Mouse (Mus musculus) G1E-ER4 (cell line): ENCODE results near the gene Ugt1a8. TPM values are rescaled to one million over a fixed set of nuclear protein-coding genes. Genes with fewer than 3 reads are reported as not detected.

Experiments used
- GATA1 ChIP-seq: IDR thresholded peaks from one replicate; pipeline ENCODE4 v1.8.0; 2012; ENCODE audit warnings: low read length, inconsistent platforms
- polyA plus RNA-seq: library from polyadenylated mRNA; stranded (reverse); fragments of >175 nt; gene quantifications from 2 replicates; pipeline ENCODE4 v1.2.3, GENCODE M21; 2012

Gene Ugt1a8
- polyA plus RNA-seq, 1 experiment, result not detected

GRCm38 (mm10) chr1:88227482-88227881 is 139.9 kb downstream of the Ugt1a8 start:
- no peak for TF ChIP-seq GATA1

GRCm38 (mm10) chr1:88228121-88228520 is 140.5 kb downstream of the Ugt1a8 start:
- TF ChIP-seq GATA1, result no peak

GRCm38 (mm10) chr1:88229566-88229965 is 142.0 kb downstream of the Ugt1a8 start:
- no peak for TF ChIP-seq GATA1

DNA sequence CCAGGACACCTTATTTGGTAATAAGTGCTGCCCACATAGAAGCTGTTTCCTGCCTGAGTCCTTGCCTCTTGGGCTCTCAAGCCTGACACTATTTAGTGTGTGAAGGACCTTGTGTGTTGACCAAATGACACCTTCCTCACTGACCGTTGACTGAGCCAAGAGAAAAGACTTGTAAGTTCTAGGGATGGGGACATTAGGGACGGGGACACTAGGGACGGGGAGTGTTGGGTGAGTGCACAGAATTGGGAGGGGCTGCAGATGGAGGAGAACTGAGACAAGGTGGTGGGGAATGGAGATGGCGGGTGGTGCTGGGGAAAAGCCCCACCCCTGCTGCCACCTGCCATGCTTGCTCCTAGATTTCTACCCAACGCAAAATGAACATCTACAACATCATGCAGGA is 142.4 kb downstream of the Ugt1a8 start:
- no peak for TF ChIP-seq GATA1

GRCm38 (mm10) chr1:88230421-88230820 is 142.8 kb downstream of the Ugt1a8 start:
- no peak for TF ChIP-seq GATA1

DNA sequence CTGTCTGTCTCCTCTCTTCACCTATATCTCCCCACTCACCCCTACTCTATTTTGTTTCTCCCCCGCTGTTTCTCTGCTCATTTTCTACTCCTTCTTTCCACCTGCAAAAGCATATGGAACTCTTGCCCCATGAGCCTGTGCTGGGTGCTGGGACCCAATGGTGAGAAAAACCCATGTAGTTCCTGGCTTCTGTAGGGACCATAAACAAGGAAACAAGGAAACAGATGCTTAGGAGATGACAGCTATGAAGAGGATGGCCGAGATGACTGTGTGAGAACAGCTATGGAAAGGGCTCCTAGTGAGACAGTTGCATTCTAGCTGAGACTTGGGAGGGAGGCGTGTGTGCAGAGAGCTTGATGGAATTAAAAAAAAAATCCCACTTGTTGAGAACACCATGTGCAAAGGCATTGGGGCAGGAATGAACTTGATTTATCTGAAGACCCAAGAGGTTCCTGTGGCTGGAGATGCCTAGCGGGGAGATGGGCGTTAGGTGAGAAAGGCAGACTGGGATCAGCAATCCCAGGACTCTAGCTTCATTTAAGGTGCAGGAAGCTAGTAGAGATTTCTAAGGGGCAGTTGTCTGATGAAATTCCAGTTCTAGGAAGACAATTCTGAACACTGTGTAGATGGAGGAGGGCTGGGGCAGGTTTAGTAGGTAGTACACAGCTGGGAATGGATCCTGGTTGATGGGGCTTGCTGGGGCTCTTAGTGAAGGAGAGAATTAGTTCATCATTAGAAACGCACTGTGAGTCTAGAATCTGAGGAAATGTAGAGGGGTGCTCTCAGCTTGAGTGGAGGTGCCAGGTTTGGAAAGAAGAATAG is 143.6 kb downstream of the Ugt1a8 start:
- no peak for TF ChIP-seq GATA1

DNA sequence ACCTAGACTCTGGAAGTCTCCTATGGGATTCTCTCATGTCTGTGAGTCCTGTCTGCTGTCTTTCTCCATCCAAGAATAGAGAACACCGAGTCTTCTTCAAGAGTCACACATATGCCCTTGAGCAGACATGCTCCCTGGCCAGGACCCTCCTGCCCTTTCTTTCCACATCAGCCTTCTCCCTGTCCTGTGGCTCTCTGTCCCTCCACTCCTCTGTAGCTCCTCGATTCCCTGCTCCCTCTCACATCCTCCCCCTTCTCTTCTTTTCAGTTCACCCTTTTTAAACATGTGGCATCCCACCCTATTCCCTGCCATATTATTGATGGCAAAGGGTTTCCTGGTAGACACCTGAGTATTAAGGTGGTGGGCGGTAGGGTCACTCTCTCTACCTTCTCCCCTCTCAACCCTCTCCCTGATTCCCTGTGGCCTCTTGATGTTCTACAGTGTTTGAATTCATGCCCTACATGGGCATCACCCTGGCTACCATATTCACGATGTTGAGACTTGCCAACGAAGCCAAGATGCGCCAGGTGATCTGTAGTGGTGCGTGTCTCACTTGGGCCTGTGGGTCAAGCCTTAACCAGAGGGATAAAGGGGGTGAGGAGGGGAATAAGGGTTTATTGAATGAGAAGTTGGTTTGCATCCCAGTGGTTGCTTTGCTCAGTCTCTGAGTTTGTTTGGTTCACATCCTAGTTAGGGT is 144.3 kb downstream of the Ugt1a8 start:
- no peak for TF ChIP-seq GATA1

GRCm38 (mm10) chr1:88232664-88233380 is 145.2 kb downstream of the Ugt1a8 start:
- no peak for TF ChIP-seq GATA1

DNA sequence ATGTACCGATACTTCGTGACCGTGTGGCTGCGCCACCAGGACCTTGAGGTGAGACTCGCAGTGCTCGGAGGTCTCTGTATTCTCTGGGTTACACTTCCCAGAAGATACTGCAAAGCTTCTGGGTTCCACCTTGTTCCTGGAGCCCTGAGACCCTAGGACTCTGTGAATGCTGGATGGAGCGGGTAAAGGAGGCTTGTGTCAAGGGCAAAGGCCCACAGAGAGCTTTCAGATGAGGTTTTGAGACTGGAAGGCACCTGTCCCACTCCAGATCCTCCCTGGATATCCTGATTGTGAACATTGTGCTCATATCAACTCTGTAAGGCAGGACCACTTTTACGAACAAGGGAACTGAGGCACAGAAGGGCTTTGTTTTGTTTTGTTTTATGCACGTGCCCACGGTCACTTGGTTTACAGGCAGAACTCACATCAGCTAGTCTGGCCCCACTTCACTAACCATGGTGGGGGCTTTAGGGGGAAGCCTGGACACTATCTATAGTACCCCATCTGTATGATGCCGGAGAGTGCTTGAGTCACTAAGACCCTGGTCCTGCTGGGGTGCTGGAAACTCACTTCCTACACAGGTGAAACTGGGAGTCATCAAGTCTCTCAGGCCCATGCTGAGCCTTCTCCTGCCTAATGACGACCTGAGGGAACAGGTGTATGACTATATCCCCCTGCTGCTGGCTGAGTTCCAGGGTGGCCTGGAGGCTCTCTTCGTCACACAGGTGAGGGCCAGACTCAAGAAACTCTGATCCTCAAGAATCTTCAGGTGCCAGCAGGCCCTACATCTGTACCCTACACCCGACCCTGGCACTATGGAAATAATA is 146.0 kb downstream of the Ugt1a8 start:
- no peak for TF ChIP-seq GATA1

DNA sequence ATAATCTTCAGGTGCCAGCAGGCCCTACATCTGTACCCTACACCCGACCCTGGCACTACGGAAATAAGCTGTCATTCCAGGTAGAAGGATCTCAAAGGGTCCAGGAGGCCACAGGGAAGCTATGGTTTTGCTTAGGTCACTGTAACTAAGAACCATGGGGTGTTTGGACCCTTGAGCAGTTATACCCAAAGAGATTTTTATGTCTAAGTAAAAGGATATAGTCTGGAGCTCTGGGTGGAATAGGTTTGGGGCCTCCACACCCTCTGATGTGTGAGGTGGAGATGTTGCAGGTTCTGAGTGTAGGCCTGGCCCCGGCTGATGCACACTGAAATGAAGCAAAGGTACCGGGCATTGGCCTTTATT is 146.6 kb downstream of the Ugt1a8 start:
- no peak for TF ChIP-seq GATA1

GRCm38 (mm10) chr1:88234646-88235045 is 147.0 kb downstream of the Ugt1a8 start:
- no peak for TF ChIP-seq GATA1

DNA sequence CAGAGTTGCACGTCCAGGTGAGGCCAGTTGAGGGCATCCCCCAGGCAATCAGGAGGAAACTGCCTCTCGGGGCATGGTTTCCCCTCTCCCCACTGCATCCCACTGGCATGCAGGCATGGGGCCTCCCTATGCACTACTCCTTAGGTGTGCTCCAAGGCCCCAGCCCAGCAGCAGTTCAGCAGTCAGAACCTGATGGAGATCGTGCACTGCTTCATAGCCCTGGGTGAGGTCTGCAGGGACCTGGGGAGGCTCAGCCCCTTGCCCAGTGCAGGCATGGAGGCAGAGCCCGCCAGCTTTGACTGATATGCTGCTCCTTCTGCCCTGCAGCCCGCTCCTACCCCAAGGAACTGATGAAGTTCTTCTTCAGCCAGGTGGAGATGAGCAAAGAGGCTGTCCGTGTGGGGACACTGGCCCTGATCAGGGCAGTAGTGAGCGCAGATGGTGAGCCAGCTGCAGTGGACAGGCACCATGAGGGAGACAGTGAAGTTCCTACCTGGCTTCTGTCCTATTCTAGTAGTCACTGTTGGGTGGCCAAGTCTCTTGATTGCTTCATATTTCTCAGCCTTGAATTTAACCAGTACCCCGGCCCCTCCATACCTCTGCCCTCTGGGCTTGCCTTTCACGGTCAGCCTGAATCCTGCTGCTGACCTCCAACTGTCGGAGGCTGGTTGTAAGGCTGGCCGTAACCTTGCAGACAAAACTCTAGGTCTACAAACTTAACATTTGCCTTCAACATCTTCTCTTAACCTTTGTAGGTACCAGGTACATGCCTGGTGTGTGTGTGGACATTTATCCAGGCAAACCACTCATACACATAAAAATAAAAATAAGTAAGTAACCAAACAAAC is 147.7 kb downstream of the Ugt1a8 start:
- no peak for TF ChIP-seq GATA1

GRCm38 (mm10) chr1:88235894-88236415 is 148.3 kb downstream of the Ugt1a8 start:
- no peak for TF ChIP-seq GATA1

GRCm38 (mm10) chr1:88237311-88237710 is 149.7 kb downstream of the Ugt1a8 start:
- TF ChIP-seq GATA1, result no peak

DNA sequence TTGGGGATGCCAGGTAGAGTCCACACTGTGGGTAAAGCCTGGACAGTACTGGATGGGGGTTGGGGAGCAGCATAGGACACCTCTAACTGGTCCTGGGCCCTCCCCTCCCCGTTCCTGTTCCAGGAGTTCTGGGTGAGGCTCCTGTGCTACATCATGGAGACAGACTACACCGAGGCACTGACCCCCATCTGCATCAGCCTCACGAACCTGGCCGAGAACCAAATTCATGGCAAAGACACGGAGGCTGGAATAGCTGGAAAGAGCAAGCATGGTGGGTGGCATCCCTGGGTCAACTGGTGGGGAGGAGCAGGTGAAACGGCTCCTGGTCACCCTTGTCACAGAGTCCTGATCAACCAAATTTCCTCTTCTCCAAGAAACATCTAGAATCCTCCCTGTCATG is 151.2 kb downstream of the Ugt1a8 start:
- TF ChIP-seq GATA1, result no peak
